ENCODE assay signal across 22 mouse cellular contexts in genomic region chr15:10902360-10902759, GRCm38 (mm10). TPM values are rescaled to one million over a fixed set of nuclear protein-coding genes. Genes with fewer than 3 reads are reported as not detected.
"Had no signal": no experiment of that assay in that cellular context is flagged by ENCODE, and none has a peak within 500 bp of the region (broad histone marks: within the 10 kb centered on the region; RNA-seq: fewer than 3 reads in every experiment).

No protein-coding gene starts in this region.

- H3K9me3 ChIP-seq: intestine, embryonic 15.5 days; limb, embryonic 10.5 days; limb, embryonic 13.5 days; liver, embryonic 15.5 days; midbrain, embryonic 12.5 days; neural tube, embryonic 13.5 days had no signal

- H3K4me1 ChIP-seq: intestine, embryonic 15.5 days; liver, embryonic 15.5 days; midbrain, embryonic 12.5 days; neural tube, embryonic 13.5 days had no signal

- H3K9ac ChIP-seq: intestine, embryonic 15.5 days; limb, embryonic 13.5 days; liver, embryonic 15.5 days; midbrain, embryonic 12.5 days; neural tube, embryonic 13.5 days had no signal

- DNase-seq: kidney, adult 11 months; kidney, postnatal 14 days; kidney, postnatal 4 days; liver; lung, adult 2 months; lung, postnatal 10 days; thymus, adult 18-20 months; thymus, postnatal 36 days had no signal

- H3K4me2 ChIP-seq: intestine, embryonic 15.5 days; limb, embryonic 13.5 days; liver, embryonic 15.5 days; midbrain, embryonic 12.5 days; neural tube, embryonic 13.5 days had no signal

- H3K27ac ChIP-seq: intestine, embryonic 15.5 days; limb, embryonic 10.5 days; limb, embryonic 13.5 days; liver, embryonic 15.5 days; macrophage; midbrain, embryonic 12.5 days; neural tube, embryonic 13.5 days had no signal

- H3K36me3 ChIP-seq: intestine, embryonic 15.5 days; limb, embryonic 10.5 days; limb, embryonic 13.5 days; liver, embryonic 15.5 days; midbrain, embryonic 12.5 days; neural tube, embryonic 13.5 days had no signal

- H3K4me3 ChIP-seq: intestine, embryonic 15.5 days; limb, embryonic 10.5 days; limb, embryonic 13.5 days; liver, embryonic 15.5 days; midbrain, embryonic 12.5 days; myocyte; neural tube, embryonic 13.5 days had no signal

- H3K27me3 ChIP-seq: intestine, embryonic 15.5 days; limb, embryonic 13.5 days; liver, embryonic 15.5 days; midbrain, embryonic 12.5 days; neural tube, embryonic 13.5 days had no signal

- ATAC-seq: intestine, embryonic 15.5 days; midbrain, embryonic 16.5 days had no signal

RNA-seq across cellular contexts. Expression of gene C1qtnf3, which starts 49.8 kb away (rescaled TPM):
- total RNA-seq: layer of hippocampus, adult 18-20 months; megakaryocyte, adult 5-6 weeks; monocyte, adult 5-6 weeks; neutrophil, adult 5-6 weeks had no signal
- polyA plus RNA-seq: macrophage; spleen, adult 2 months had no signal
